Mouse (Mus musculus): ENCODE results near the gene 5730522E02Rik.

GRCm38 (mm10) chr11:26100077-26100476 lies 110.5 kb downstream of the 5730522E02Rik start:
- no peak for TF ChIP-seq CTCF (IDR thresholded peaks at IDR 0.05; ENCODE audit: extremely low read depth, insufficient read depth, low read length)
- no peak for TF ChIP-seq POLR2A (IDR thresholded peaks at IDR 0.05; ENCODE audit: extremely low read depth, insufficient read depth, low read length)
